Mouse (Mus musculus): Measurements from ENCODE around the gene Pkd1l2. TPM values are rescaled to one million over a fixed set of nuclear protein-coding genes. Genes with fewer than 3 reads are reported as not detected.

The Pkd1l2 gene
- polyA plus RNA-seq, 1 experiment from 2014 or later: not detected

DNA sequence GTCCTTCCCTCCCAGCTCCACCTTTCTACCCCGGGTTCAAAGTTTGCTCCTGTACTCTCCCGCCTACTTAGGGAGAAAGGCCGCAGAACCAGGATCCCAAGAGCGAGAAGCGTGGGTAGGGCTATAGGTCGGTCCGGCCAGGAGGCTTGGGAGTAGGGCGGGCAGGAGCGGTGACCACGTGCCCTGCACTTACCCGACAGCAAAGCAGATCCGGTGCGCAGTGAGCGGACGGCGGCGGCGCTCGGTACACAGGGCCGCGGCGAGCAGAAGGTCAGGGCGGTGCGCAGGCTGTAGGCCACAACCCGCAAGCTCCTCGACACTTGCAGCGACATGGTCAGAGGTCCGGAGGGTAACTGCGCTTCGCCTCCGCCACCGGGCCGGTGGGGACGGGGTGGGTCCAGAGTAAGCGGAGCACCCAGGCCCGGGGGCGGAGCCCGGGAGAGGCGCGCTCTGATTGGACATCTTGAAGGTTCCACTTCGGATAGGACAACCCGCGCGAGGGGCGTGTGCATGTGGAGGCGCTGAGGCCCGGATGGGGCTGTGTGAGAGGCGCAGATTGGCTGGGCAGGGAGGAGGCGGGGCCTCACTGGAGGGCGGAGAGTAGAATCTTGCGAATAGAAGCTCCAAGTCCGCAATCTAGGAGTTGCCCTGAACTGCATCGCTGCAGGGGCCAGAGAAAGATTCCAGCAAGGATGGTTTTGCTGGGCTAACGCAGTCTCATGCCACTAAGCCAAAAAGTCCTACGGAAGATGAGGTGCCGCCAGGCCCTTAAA lies 89.0 kb downstream of the Pkd1l2 start, which contains the start of gene Gcsh:
Gene Gcsh (minus strand): TSS at position 443 of the 773 bp plus-strand sequence.
- peak; percentile 100 for ATAC-seq
- peak within 1 kb of the TSS; percentile 62 for H3K9ac ChIP-seq (replicated peaks; ENCODE audit: low read depth, low read length)
- peak within 1 kb of the TSS; percentile 78 for H3K4me3 ChIP-seq (replicated peaks; ENCODE audit: low read length)
- no peaks in the 10 kb centered on the region for H3K9me3 ChIP-seq (ENCODE audit: control insufficient read depth, low read length)
- peaks cover 14% of the 10 kb centered on the region for H3K4me1 ChIP-seq (replicated peaks; ENCODE audit: control insufficient read depth, insufficient read depth, low read length)
- H3K27me3 ChIP-seq (replicated peaks; ENCODE audit: control insufficient read depth, insufficient read depth, low read length): no peaks in the 10 kb centered on the region
- WGBS: under 1% methylated on average over 56 of the region's 56 CpGs
- H3K36me3 ChIP-seq (ENCODE audit: control insufficient read depth, insufficient read depth): no peaks in the 10 kb centered on the region
- H3K27ac ChIP-seq (ENCODE audit: low read length): peak within 1 kb of the TSS; percentile 29; the same call in 1 of the 2 replicates
- peak within 1 kb of the TSS; percentile 97 for H3K4me2 ChIP-seq (ENCODE audit: low read length)

DNA sequence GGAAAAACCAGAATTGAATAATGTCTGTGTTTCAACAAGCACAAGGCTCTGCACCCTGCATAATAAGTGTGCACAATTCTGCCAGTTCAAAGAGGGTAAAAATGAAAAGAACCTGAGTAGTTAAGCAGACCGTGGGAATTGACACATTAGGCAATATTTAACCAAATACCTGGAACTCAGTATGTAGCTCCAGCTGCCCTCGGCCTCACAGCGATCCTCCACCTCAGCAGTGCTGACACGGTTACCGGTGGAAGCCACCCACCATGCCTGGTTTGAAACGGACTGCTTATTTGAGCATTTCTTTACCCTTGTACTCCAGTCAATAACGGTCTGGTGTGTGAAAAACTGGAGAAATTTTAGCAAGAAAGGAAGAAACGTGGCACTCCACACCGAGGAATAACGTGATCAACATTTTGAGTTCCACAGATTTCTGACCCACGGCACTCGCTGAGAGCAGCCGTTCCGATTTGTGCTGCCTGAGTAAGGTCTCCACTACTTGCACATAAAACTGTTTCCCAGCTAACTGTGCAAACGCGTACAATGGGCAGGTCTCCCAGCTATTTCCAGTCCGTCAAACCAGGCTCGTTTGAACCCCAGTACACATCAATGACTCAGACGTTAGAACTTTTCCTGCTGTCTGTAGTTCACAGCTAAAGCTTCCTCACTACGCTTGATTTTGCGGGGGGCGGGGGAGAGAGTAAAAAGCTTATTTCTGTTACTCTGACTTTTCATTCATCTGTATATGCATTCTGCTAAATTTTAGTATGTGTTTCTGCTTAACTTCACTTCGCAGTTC lies 89.9 kb downstream of the Pkd1l2 start:
- H3K4me3 ChIP-seq (replicated peaks; ENCODE audit: low read length): peak overlapping the region; percentile 78
- peaks cover 14% of the 10 kb centered on the region for H3K4me1 ChIP-seq (replicated peaks; ENCODE audit: control insufficient read depth, insufficient read depth, low read length)
- H3K27ac ChIP-seq (ENCODE audit: low read length): no peak overlapping the region
- no peaks in the 10 kb centered on the region for H3K9me3 ChIP-seq (ENCODE audit: control insufficient read depth, low read length)
- no peaks in the 10 kb centered on the region for H3K27me3 ChIP-seq (replicated peaks; ENCODE audit: control insufficient read depth, insufficient read depth, low read length)
- H3K36me3 ChIP-seq (ENCODE audit: control insufficient read depth, insufficient read depth): no peaks in the 10 kb centered on the region
- ATAC-seq: no peak
- whole genome bisulfite sequencing: 4% methylated on average over 23 of the region's 23 CpGs
- H3K9ac ChIP-seq (replicated peaks; ENCODE audit: low read depth, low read length): peak overlapping the region; percentile 62
- peak overlapping the region; percentile 97 for H3K4me2 ChIP-seq (ENCODE audit: low read length)

DNA sequence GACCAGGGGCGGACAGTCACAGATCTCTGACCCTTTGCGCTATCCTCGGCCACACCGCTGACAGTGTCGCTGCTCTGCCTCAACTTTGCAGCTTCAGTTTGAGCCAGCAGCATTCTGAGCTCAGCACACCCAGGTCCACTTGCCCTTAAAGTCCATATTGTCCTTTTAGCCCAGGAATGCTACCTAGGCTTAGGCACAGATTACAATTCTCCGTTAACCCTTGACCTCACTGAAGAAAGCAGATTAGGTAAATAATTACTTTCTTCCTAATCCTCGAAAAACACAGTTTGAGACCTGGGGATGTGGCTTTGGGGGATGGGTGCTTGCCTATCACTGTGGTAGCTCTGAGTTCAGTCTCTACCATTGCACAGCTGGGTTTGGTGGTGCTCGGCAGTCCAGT lies 91.0 kb downstream of the Pkd1l2 start:
- no peaks in the 10 kb centered on the region for H3K36me3 ChIP-seq (ENCODE audit: control insufficient read depth, insufficient read depth)
- peaks cover 14% of the 10 kb centered on the region for H3K4me1 ChIP-seq (replicated peaks; ENCODE audit: control insufficient read depth, insufficient read depth, low read length)
- WGBS: 68% methylated on average over 8 of the region's 8 CpGs
- no peak overlapping the region for H3K4me3 ChIP-seq (replicated peaks; ENCODE audit: low read length)
- no peaks in the 10 kb centered on the region for H3K27me3 ChIP-seq (replicated peaks; ENCODE audit: control insufficient read depth, insufficient read depth, low read length)
- no peak overlapping the region for H3K27ac ChIP-seq (ENCODE audit: low read length)
- no peak overlapping the region for H3K9ac ChIP-seq (replicated peaks; ENCODE audit: low read depth, low read length)
- no peaks in the 10 kb centered on the region for H3K9me3 ChIP-seq (ENCODE audit: control insufficient read depth, low read length)
- no peak for ATAC-seq
- no peak overlapping the region for H3K4me2 ChIP-seq (ENCODE audit: low read length)

DNA sequence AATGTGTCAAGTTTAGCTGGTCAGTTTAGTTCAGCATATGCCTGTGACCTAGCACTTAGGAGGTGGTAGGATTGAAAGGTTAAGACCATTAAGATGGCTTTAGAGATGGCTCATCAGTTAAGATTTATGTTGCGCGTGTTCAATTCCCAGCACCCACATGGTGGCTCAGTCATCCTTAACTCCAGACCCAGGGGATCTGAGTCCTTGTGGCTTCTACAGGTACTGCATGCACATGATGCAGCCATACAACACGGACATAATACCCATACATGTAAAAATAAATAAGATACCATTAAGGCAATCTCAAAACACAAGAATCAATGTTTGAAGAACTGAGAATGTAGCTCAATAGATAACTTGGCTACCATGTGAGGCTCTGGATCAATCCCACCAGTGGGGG lies 92.4 kb downstream of the Pkd1l2 start:
- Histone ChIP-seq H3K4me3 (replicated peaks; ENCODE audit: low read length) (no peak overlapping the region), H3K9me3 (ENCODE audit: control insufficient read depth, low read length) (no peaks in the 10 kb centered on the region), H3K9ac (replicated peaks; ENCODE audit: low read depth, low read length) (no peak overlapping the region), H3K4me2 (ENCODE audit: low read length) (no peak overlapping the region), H3K27ac (ENCODE audit: low read length) (no peak overlapping the region), H3K4me1 (replicated peaks; ENCODE audit: control insufficient read depth, insufficient read depth, low read length) (peaks cover 14% of the 10 kb centered on the region), H3K36me3 (ENCODE audit: control insufficient read depth, insufficient read depth) (no peaks in the 10 kb centered on the region), H3K27me3 (replicated peaks; ENCODE audit: control insufficient read depth, insufficient read depth, low read length) (no peaks in the 10 kb centered on the region)
- WGBS: 94% methylated on average over 3 of the region's 3 CpGs
- no peak for ATAC-seq

DNA sequence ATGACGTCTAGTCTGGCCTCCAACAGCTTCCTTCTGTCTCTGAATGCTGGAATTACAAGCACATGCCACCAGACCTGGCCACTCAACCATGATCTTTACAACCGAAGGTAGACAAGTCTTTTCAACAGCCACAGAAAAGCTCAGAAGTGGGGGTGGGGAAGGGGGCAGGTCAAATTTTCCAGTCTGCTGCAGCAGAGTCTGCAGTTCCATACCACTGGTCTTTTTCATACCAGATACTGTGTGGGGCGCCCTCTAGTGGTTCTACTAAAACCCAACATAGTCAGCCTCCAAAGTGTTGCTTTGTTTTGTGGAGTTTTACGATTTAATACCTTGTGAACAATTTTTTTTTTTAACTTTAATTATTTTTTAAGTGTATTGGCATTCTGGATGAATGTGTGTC lies 102.1 kb downstream of the Pkd1l2 start:
- no peaks in the 10 kb centered on the region for H3K27me3 ChIP-seq (replicated peaks; ENCODE audit: control insufficient read depth, insufficient read depth, low read length)
- no peaks in the 10 kb centered on the region for H3K36me3 ChIP-seq (ENCODE audit: control insufficient read depth, insufficient read depth)
- no peaks in the 10 kb centered on the region for H3K9me3 ChIP-seq (ENCODE audit: control insufficient read depth, low read length)
- 14% methylated on average over 4 of the region's 4 CpGs for WGBS
- ATAC-seq: no peak
- H3K4me3 ChIP-seq (replicated peaks; ENCODE audit: low read length): no peak overlapping the region
- no peak overlapping the region for H3K9ac ChIP-seq (replicated peaks; ENCODE audit: low read depth, low read length)
- peaks cover 6% of the 10 kb centered on the region for H3K4me1 ChIP-seq (replicated peaks; ENCODE audit: control insufficient read depth, insufficient read depth, low read length)
- no peak overlapping the region for H3K4me2 ChIP-seq (ENCODE audit: low read length)
- no peak overlapping the region for H3K27ac ChIP-seq (ENCODE audit: low read length)

DNA sequence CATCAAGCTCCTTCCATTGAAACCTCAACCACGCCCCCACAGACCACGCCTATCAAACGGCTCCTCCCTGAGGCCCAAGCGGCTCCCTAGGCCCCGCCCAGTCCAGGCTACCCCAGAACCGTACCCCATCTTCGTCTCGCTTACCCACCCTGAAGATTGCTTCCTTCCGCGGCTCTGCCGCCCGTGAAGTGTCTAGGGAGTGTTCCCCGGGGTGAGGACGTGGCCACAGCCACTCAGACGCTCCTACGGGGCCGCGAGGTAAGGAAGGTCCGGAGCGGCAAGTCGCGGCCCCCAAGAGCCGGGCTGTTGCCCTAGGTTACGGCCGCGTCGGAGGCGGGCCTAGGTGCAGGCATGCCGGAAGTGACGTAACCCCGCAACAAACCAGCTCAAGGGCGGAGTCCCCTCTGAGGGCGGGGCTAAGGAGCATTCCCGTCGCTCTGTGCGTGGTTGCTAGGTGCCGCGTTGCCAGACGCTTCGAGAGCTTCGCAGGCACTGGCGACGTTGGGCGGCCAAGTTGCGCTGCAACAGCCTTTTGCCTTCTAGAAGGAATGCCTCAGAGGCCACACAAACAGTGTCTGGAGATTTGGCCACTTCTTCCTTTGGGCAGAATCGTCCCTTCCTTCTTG lies 103.5 kb downstream of the Pkd1l2 start, which contains the start of gene 1700030J22Rik:
Gene 1700030J22Rik (minus strand): TSS at position 329 of the 626 bp plus-strand sequence.
- Histone ChIP-seq H3K27ac (ENCODE audit: low read length) (peak within 1 kb of the TSS; percentile 34; the same call in 1 of the 2 replicates), H3K4me3 (replicated peaks; ENCODE audit: low read length) (peak within 1 kb of the TSS; percentile 81), H3K9me3 (ENCODE audit: control insufficient read depth, low read length) (no peaks in the 10 kb centered on the region), H3K9ac (replicated peaks; ENCODE audit: low read depth, low read length) (peak within 1 kb of the TSS; percentile 57), H3K4me1 (replicated peaks; ENCODE audit: control insufficient read depth, insufficient read depth, low read length) (peaks cover 6% of the 10 kb centered on the region), H3K27me3 (replicated peaks; ENCODE audit: control insufficient read depth, insufficient read depth, low read length) (no peaks in the 10 kb centered on the region), H3K36me3 (ENCODE audit: control insufficient read depth, insufficient read depth) (no peaks in the 10 kb centered on the region), H3K4me2 (ENCODE audit: low read length) (peak within 1 kb of the TSS; percentile 82)
- WGBS: under 1% methylated on average over 46 of the region's 46 CpGs
- ATAC-seq: peak; percentile 99

DNA sequence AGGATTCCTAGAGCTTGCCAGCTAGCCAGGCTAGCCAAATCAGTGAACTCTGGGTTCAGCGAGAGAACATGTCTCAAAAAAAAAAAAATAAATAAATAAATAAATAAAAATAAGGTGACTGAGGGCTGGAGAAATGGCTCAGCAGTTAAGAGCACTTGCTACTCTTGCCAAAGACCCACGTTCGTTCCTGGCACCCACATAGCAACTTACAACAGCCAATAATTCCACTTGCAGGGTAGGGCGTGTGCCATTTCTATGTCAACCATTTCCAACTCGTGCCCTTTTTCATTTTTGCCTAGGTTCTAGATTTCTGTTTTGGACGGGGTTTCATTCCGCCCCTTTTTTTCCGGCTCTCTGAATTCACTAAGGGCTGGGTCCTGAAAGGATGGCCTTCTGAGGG lies 104.2 kb downstream of the Pkd1l2 start:
- peak overlapping the region; percentile 57 for H3K9ac ChIP-seq (replicated peaks; ENCODE audit: low read depth, low read length)
- no peak overlapping the region for H3K27ac ChIP-seq (ENCODE audit: low read length)
- no peaks in the 10 kb centered on the region for H3K36me3 ChIP-seq (ENCODE audit: control insufficient read depth, insufficient read depth)

DNA sequence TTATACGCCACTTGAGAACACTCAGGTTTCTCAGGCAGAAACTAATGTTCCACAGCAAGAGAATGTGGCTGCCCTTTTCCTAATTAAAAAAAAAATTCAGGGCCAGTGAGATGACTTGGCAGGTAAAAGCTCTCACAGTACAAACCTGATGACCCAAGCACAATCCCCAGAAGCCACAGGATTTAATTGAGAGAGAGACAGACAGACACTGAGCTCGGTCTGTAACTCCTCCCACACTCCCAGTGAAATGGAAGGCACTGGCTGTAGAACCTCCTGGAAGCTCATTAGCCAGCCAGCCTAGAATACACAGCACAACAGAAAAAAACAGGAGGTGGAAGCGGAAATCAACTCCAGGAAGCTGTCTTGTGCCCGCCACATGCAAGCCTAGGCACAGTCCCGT lies 106.6 kb downstream of the Pkd1l2 start:
- Histone ChIP-seq H3K9me3 (ENCODE audit: control insufficient read depth, low read length) (no peaks in the 10 kb centered on the region), H3K4me2 (ENCODE audit: low read length) (no peak overlapping the region), H3K36me3 (ENCODE audit: control insufficient read depth, insufficient read depth) (no peaks in the 10 kb centered on the region), H3K4me1 (replicated peaks; ENCODE audit: control insufficient read depth, insufficient read depth, low read length) (peaks cover 6% of the 10 kb centered on the region), H3K4me3 (replicated peaks; ENCODE audit: low read length) (no peak overlapping the region), H3K9ac (replicated peaks; ENCODE audit: low read depth, low read length) (no peak overlapping the region), H3K27me3 (replicated peaks; ENCODE audit: control insufficient read depth, insufficient read depth, low read length) (no peaks in the 10 kb centered on the region), H3K27ac (ENCODE audit: low read length) (no peak overlapping the region)
- ATAC-seq: no peak
- WGBS: 56% methylated on average over 5 of the region's 5 CpGs

More for the DNA sequence above, 104.2 kb downstream of the Pkd1l2 start:
- Histone ChIP-seq H3K4me2 (ENCODE audit: low read length) (peak overlapping the region; percentile 82), H3K9me3 (ENCODE audit: control insufficient read depth, low read length) (no peaks in the 10 kb centered on the region), H3K4me3 (replicated peaks; ENCODE audit: low read length) (peak overlapping the region; percentile 81), H3K4me1 (replicated peaks; ENCODE audit: control insufficient read depth, insufficient read depth, low read length) (peaks cover 6% of the 10 kb centered on the region), H3K27me3 (replicated peaks; ENCODE audit: control insufficient read depth, insufficient read depth, low read length) (no peaks in the 10 kb centered on the region)
- 26% methylated on average over 8 of the region's 8 CpGs for WGBS
- no peak for ATAC-seq

DNA sequence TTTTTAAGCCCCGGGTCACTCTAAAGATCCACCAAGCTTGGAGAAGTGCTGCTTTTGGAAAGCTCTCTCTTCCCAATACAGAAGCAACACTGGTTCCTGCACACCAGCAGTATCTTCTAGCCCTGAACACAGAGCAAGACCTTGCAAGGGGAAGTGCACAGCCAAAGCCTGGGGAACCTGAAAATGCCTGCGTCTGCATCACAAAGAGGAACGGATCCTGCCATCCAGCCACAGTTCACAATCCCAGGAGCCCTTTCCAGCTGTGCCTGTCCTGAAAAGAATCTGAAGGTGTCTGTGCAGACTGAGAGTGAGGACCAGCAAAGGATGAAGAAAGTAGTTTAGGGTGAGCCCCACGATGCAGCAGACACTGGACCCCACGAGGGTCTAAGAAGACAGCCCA lies 107.2 kb downstream of the Pkd1l2 start:
- no peak overlapping the region for H3K27ac ChIP-seq (ENCODE audit: low read length)
- no peaks in the 10 kb centered on the region for H3K27me3 ChIP-seq (replicated peaks; ENCODE audit: control insufficient read depth, insufficient read depth, low read length)
- 32% methylated on average over 5 of the region's 5 CpGs for WGBS
- no peak for ATAC-seq
- H3K4me3 ChIP-seq (replicated peaks; ENCODE audit: low read length): no peak overlapping the region
- no peaks in the 10 kb centered on the region for H3K9me3 ChIP-seq (ENCODE audit: control insufficient read depth, low read length)
- no peaks in the 10 kb centered on the region for H3K36me3 ChIP-seq (ENCODE audit: control insufficient read depth, insufficient read depth)
- H3K4me2 ChIP-seq (ENCODE audit: low read length): no peak overlapping the region
- H3K4me1 ChIP-seq (replicated peaks; ENCODE audit: control insufficient read depth, insufficient read depth, low read length): peaks cover 6% of the 10 kb centered on the region
- H3K9ac ChIP-seq (replicated peaks; ENCODE audit: low read depth, low read length): no peak overlapping the region

Measured in forebrain, embryonic 16.5 days (tissue).